Mouse (Mus musculus) layer of hippocampus, postnatal 36 days (tissue): ENCODE measurements around the gene Sympk. TPM values are rescaled to one million over a fixed set of nuclear protein-coding genes. Genes with fewer than 3 reads are reported as not detected.
A peak's percentile ranks its signal among the peaks of the same experiment; 100 is the strongest.

Experiments used
- DNase-seq, 2 experiments: peaks; one replicate each; pipeline ENCODE4 v3.0.0; 2022
- total RNA-seq, 2 experiments: library from RNA; stranded (reverse); gene quantifications; 2 replicates each; pipeline ENCODE4 v1.2.3; 2021

The Sympk gene
- total RNA-seq, 2 experiments from 2014 or later, result 111 to 113 TPM

DNA sequence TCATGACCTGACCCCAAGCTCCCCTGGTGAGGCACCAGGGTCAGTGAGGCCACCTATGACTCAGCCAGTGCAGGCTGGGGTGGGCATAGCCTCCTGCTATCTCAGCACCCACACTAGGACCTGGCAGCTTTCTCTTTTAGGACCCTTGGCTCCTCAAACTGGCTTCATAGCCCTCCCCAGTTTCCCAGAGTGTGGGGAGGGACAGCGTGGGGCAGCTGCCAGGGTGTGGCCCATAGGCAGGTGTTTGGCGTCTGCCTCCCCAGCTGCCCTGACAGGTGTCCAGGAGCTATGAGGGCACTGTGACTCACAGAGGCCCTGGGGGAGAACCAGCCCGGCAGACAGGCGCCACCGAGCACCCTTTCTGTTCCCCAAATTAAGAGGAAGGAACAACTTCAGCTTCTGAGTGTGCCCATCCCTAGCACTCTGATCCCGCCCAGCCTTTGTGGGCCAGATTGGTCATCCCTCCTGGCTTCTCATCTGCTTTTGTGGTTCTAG is 60.1 kb downstream of the Sympk start:
- no peak for DNase-seq

DNA sequence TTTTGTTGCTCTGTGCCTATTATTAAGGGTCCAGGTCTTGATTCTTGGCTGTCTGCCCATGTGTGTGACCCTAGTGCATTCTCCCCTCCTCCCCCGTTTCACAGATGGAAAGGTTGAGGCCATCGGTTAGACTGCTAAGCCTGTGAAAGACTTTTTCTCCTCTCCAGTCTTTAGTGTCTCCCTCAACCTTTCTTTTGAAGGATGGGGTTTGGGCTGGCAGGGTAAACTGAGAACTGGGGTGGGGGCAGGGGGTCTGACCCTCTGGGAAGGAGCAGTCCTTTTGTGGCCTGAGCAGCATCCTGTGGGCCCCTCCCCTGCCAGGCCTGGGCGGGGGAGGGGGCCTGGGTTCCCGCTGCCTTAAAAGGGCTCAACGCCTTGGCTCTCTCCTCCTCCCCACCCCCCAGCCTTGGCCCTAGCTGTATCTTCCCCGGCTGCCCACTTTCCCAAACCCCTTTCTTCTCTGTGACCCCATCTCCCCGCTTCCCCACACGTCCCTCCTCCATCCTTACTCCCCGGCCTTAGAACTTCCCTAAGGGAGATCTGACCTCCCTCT is 60.8 kb downstream of the Sympk start:
- no peak for DNase-seq

DNA sequence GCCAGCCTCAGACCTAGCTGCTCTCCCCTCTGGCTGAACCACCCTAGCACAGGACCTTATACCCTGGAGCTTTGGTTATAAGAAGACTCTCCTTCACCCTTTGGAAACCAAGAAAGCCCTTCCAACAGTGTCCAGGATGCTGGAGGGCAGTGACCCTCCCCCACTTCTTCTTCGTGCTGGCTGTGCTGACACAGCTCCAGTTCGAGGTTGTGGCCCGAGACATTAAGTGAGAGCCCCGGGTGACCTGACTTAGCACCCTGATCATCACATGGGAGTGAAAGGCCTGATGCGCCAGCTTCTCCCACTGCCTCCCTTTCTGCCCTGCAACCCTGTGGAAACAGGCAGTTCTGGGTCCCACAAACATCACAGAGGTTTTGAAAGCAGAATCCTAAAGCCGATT is 61.3 kb downstream of the Sympk start:
- no peak for DNase-seq

DNA sequence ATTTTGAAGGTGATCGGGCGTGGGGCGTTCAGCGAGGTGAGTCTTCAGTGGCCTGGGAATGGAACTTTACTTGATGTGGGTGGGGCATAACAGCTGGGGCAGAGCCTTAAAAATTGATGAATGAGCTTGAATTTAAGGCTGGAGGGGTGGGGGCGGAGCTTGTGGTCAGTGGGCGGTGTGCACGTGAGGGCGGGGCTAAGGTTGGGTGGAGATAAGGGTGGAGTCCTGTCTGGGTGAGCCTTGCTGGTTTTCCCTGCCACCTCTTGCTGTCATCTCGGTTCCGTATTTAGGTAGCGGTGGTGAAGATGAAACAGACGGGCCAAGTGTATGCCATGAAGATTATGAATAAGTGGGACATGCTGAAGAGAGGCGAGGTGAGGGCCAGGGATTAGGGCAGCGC is 61.9 kb downstream of the Sympk start:
- DNase-seq, result no peak

DNA sequence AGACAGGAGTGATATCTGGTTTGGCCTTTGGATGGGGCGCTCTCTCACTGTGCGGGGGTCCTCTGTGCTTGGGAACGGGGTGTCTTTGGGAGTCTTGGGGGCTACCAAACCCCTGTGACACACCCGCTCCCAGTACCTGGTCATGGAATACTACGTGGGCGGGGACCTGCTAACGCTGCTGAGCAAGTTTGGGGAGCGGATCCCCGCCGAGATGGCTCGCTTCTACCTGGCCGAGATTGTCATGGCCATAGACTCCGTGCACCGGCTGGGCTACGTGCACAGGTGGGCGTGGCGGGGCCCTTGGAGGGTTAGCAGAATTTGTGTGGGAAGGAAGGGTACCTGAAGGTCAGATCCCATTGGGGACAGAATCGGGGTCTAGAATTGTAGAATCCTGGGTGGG is 62.6 kb downstream of the Sympk start:
- DNase-seq, result no peak

DNA sequence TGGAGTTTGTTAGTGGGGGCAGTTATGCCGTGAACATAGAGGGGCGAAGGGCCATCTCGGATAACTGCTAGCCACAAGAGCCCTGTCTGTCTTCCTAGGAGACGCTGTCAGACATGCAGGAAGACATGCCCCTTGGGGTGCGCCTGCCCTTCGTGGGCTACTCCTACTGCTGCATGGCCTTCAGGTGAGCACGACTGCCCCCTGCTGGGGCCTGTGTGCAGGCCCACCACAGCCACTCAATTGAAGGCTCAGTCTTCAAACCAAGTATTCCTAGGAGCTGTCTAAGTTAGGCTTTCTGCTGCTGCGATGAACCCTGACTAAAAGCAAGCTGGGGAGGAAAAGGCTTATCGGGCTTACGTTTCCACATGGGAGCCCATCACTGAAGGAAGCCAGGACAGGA is 64.6 kb downstream of the Sympk start:
- DNase-seq, result peak in 1 of 2 experiments; percentile 36

DNA sequence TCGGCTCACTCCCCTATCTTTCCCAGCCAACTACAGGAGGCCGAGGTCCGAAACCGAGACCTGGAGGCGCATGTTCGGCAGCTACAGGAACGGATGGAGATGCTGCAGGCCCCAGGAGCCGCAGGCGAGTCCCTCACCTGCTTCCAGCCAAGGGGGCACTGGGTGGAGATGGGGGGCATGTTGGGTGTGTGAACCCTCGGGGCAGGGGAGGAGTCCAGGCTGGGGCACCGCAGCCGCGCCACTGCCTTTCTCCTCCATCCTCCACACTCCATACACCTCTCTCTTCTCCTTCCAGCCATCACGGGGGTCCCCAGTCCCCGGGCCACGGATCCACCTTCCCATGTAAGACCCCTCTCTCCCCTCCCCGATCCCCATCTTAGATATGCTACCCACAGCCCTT is 67.7 kb downstream of the Sympk start:
- no peak for DNase-seq

DNA sequence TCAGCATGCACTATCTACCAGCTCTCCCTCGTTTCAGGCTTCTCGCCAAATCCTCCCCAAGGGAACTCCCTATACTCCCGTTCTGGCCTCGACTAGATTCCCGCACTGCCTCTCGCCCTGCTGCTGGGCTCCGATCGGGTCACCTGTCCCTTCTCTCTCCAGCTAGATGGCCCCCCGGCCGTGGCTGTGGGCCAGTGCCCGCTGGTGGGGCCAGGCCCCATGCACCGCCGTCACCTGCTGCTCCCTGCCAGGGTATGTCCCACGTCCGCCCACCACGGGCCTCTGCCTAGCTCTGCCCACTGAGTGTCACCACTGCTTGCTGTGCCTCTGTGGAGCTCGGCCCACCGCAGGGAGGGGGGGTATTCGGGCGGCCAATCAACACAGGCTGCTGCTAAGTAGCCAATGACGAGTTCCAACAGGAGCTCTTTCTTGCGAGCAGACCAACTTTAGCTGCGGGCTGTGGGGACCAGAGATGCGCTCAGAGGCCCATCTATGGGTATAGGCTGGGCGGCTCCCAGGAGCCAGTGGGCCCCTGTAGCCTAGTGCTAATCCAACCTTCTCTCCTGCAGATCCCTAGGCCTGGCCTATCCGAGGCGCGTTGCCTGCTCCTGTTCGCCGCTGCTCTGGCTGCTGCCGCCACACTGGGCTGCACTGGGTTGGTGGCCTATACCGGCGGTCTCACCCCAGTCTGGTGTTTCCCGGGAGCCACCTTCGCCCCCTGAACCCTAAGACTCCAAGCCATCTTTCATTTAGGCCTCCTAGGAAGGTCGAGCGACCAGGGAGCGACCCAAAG is 68.4 kb downstream of the Sympk start:
- no peak for DNase-seq

DNA sequence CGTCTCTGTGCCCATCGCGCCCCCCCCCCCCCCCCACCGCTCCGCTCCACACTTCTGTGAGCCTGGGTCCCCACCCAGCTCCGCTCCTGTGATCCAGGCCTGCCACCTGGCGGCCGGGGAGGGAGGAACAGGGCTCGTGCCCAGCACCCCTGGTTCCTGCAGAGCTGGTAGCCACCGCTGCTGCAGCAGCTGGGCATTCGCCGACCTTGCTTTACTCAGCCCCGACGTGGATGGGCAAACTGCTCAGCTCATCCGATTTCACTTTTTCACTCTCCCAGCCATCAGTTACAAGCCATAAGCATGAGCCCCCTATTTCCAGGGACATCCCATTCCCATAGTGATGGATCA is 69.0 kb downstream of the Sympk start:
- DNase-seq, result peak; percentile 67 to 73

DNA sequence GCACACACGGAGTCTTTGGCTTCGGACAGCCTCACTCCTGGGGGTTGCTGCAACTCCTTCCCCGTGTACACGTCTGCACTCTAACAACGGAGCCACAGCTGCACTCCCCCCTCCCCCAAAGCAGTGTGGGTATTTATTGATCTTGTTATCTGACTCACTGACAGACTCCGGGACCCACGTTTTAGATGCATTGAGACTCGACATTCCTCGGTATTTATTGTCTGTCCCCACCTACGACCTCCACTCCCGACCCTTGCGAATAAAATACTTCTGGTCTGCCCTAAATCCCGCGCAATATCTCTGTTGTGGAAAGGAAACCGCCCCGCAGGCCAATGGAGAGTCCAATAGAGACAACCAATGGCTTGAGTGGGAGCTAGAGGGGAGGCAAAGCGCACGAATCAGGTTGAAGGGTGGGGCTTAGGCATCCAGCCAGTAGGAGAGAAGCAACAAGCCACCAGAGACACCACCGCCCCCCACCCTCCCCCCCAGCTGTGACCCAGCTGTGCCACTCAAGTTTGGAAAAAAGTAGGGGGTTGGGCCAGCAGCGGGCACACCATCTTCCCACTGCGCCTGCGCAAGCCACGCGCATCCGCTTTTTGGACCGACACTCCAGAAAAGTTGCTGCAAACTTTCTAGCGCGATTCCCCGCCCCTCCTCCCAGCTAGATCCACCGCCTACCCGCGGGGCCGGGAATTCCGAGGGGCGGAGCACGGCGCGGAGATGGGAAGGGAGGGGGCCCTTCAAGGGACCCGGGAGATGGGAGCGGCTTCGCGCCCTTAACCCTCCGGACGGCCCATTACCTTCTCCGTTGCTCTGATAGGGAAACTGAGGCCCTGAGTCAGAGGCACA is 69.6 kb downstream of the Sympk start:
- DNase-seq, result peak; percentile 79 to 84

DNA sequence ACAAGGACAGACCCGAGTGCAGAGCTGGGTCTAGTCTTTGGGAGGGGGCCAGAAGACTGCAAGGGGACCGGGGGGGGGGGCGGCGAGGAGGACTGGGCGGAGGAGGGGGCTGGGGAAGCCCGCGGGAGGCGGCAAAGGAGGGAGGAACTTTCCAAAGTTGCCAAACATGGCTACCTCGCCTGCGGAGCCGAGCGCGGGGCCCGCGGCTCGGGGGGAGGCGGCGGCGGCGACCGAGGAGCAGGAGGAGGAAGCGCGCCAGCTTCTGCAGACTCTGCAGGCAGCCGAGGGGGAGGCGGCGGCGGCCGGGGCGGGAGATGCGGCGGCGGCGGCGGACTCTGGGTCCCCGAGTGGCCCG is 70.3 kb downstream of the Sympk start, which contains the start of gene Six5:
Gene Six5 (plus strand): TSS at position 124 of the 355 bp plus-strand sequence.
- DNase-seq, result no peak

DNA sequence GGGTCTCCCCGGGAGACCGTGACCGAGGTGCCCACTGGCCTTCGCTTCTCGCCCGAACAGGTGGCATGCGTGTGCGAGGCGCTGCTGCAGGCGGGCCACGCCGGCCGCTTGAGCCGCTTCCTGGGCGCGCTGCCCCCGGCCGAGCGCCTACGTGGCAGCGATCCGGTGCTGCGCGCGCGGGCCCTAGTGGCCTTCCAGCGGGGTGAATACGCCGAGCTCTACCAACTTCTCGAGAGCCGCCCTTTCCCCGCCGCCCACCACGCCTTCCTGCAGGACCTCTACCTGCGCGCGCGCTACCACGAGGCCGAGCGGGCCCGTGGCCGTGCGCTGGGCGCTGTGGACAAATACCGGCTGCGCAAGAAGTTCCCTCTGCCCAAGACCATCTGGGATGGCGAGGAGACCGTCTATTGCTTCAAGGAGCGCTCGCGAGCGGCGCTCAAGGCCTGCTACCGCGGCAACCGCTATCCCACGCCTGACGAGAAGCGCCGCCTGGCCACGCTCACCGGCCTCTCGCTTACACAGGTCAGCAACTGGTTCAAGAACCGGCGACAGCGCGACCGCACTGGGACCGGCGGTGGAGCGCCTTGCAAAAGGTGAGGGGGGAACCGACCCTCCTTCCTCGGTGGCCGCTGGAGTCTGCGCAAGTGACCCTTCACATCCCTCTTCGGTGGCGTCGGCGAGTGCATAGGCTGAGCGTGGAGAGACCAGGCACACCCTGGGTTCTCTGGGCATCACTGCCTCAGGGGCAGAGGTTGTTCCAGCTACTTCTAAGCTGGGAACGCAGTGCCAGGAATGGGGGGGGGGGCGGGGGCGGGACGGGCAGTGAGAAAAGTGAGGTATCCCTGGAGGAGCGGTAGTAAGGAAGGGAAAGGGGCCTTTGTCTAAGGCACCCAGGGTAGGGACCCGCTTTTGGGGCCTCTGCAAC is 70.9 kb downstream of the Sympk start:
- no peak for DNase-seq

DNA sequence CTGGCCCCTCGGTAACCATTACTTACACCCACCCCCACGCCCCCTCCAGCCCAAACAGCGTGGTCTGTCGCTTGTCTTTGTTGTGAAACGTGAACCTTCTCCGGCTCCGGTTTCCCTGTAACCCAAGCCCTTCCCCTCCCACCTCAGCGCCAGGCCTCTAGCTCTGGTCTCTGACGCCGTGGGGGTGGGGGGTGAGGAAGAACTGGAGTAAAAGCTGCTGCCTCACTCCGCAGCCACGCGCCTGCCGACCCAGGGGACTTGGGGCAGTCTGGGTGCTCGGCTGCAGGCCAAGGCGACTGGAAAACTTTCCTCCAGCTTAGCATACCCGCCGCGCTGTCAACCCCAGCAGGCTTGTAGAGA is 71.6 kb downstream of the Sympk start:
- no peak for DNase-seq

DNA sequence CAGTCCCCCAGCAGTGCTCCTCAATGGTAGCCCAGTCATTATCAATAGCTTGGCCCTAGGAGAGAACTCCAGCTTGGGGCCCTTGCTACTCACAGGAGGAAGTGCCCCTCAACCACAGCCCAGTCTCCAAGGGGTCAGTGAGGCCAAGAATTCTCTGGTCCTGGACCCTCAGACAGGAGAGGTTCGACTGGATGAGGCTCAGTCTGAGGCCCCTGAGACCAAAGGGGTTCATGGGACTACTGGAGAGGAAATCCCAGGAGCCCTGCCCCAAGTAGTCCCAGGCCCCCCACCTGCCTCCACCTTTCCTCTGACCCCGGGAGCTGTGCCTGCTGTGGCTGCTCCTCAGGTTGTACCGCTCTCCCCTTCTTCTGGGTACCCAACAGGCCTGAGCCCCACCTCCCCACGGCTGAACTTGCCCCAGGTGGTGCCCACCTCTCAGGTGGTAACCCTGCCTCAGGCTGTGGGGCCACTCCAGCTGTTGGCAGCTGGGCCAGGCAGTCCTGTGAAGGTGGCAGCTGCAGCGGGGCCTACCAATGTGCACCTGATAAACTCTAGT is 72.3 kb downstream of the Sympk start:
- DNase-seq, result no peak

DNA sequence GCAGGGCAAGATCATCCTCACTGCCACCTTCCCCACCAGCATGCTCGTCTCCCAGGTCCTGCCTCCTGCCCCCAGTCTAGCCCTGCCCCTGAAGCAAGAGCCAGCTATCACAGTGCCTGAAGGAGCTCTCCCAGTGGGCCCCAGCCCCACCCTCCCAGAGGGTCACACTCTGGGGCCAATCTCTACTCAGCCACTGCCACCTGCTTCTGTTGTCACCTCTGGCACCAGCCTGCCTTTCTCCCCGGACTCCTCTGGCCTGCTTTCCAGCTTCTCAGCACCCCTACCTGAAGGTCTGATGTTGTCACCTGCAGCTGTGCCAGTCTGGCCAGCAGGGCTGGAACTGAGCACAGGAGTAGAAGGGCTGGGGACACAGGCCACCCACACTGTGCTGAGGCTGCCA is 73.0 kb downstream of the Sympk start:
- no peak for DNase-seq

DNA sequence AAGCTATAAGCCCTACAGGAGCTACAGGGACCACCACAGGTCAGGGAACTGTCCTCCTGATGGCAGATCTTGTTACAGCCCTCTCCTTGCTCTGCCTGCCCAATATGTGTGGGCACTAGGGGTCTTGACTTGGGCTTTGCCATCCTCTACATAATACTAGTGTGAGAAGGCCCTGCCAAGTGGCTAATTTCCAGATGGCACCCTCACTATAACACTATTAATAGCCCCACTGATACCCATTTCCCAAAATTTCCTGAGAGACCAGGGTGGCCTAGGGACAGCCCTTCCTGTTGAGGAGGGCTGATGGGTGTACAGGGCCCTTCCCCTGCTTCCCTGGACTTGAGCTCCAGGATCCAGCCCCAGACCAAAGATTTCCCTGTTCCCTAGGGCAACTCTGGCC is 73.7 kb downstream of the Sympk start:
- DNase-seq, result no peak

DNA sequence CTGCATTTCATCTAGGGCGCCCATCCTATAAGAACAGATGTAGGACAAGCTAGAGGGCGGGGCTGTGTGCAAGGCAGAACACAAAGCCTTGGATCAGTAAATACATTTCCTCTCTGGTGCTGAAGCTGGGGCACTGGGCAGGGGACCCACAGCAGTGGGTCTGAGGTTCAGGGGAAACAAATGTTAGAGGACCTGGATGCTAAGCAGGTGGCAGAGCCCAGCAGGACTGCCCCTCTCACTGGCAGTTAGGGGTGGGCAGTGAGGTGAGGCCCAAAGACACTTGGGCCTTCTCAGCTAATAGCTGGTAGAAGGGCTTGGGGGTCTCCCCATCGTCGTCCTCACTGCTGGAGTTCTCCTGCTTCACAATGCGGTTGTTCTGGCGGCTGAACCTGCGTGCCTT is 74.6 kb downstream of the Sympk start:
- DNase-seq, result no peak

DNA sequence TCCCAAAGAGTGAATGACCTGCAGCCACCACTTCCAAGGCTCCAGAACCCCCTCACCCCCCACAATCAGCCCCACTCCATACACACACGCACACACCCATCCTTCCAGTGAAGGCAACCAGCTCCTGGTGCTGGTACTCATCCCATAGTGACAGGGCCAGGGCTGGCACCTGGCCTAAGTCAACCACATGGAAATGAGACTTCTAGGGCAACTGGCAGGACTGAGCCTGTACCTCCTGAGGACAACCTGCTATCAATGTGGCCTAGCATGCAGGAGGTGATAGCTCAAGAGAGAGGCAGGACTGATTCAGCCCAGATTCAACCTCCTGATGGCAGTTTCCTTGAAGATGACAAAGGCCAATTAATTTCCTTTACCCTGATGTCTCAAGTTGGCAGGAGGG is 76.1 kb downstream of the Sympk start:
- DNase-seq, result no peak

DNA sequence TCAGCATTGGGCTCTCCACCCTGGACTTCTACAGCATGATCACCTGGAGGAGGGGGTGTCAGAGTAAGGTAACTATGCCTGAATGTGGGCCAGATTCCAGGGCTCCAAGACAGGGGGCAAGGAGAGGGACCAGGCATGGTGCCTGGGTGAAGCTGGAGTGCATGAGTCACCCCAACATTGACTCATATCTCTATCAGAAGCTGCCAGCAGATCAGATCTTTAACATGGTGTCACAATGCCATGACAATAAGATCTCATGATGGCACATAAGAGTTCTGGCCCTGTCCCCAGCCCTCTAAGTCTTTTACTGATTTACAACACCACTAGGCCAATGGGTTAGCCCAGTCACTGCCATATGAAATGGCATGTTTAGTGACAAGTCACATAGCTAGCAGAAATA is 79.6 kb downstream of the Sympk start:
- DNase-seq, result no peak
